Mouse (Mus musculus): ENCODE measurements around the gene Rps6ka6. TPM values are rescaled to one million over a fixed set of nuclear protein-coding genes. Genes with fewer than 3 reads are reported as not detected.

Gene Rps6ka6
- polyA plus RNA-seq (2014; fragmentation: Nextera tagmentation; extraction: Ambion mirVana): 79.1 and 79.9 TPM in 2 replicates

GRCm38 (mm10) chrX:111537859-111538258, at the start of gene Rps6ka6:
TSS of gene Rps6ka6 (minus strand) at chrX:111537959.
- no peak within 1 kb of the TSS for H3K4me2 ChIP-seq (ENCODE audit: low read depth, severe bottlenecking)
- H3K9me3 ChIP-seq (ENCODE audit: control insufficient read depth, low read length): no peaks in the 10 kb centered on the region
- 59% methylated on average over 10 of the region's 10 CpGs for WGBS
- H3K36me3 ChIP-seq (ENCODE audit: control insufficient read depth, insufficient read depth, low read length): no peaks in the 10 kb centered on the region
- no peaks in the 10 kb centered on the region for H3K4me1 ChIP-seq (ENCODE audit: control insufficient read depth, insufficient read depth, low read length)
- no peak within 1 kb of the TSS for H3K4me3 ChIP-seq (ENCODE audit: low read depth, low read length)
- no peak for ATAC-seq (ENCODE audit: insufficient number of reproducible peaks, low FRiP score, low TSS enrichment, low read depth)
- DNase-seq (ENCODE audit: low spot score): no peak
- no peak within 1 kb of the TSS for H3K9ac ChIP-seq (ENCODE audit: low read length)
- no peak within 1 kb of the TSS for H3K27ac ChIP-seq (replicated peaks; ENCODE audit: low read depth, low read length)
- no peaks in the 10 kb centered on the region for H3K27me3 ChIP-seq (ENCODE audit: control insufficient read depth, insufficient read depth, low read length)

DNA sequence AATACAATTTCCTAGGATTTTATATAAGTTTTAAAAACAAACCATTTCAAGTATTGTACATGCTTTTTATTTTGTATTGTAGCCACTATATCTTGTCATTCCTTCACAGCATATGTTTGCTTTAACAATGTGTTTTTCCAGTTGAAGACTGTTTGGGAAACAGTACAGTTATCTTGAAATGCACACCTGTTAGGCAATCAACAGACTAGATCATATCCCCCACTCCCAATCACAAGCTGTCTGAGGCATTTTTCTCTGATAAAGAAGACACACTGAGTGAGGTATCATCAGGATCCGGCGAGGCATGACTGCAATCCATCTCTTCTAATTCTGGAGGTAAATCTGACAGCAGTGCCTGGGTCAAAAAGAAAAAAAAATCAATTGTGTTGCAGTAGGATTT, 39.3 kb upstream of the Rps6ka6 start:
- 87% methylated on average over 2 of the region's 2 CpGs for WGBS

GRCm38 (mm10) chrX:111518206-111518605, 19.6 kb downstream of the Rps6ka6 start:
- no peaks in the 10 kb centered on the region for H3K36me3 ChIP-seq (ENCODE audit: control insufficient read depth, insufficient read depth, low read length)
- H3K27ac ChIP-seq (replicated peaks; ENCODE audit: low read depth, low read length): no peak overlapping the region
- no peak overlapping the region for H3K4me3 ChIP-seq (ENCODE audit: low read depth, low read length)
- DNase-seq (ENCODE audit: low spot score) (no peak), ATAC-seq (ENCODE audit: insufficient number of reproducible peaks, low FRiP score, low TSS enrichment, low read depth) (no peak)
- 93% methylated on average over 1 of the region's 1 CpGs for WGBS
- no peaks in the 10 kb centered on the region for H3K4me1 ChIP-seq (ENCODE audit: control insufficient read depth, insufficient read depth, low read length)
- no peaks in the 10 kb centered on the region for H3K9me3 ChIP-seq (ENCODE audit: control insufficient read depth, low read length)
- no peak overlapping the region for H3K9ac ChIP-seq (ENCODE audit: low read length)
- no peaks in the 10 kb centered on the region for H3K27me3 ChIP-seq (ENCODE audit: control insufficient read depth, insufficient read depth, low read length)
- no peak overlapping the region for H3K4me2 ChIP-seq (ENCODE audit: low read depth, severe bottlenecking)

More for the DNA sequence above, 39.3 kb upstream of the Rps6ka6 start:
- no peak overlapping the region for H3K4me3 ChIP-seq (ENCODE audit: low read depth, low read length)
- no peak overlapping the region for H3K27ac ChIP-seq (replicated peaks; ENCODE audit: low read depth, low read length)
- ATAC-seq (ENCODE audit: insufficient number of reproducible peaks, low FRiP score, low TSS enrichment, low read depth): no peak
- H3K36me3 ChIP-seq (ENCODE audit: control insufficient read depth, insufficient read depth, low read length): no peaks in the 10 kb centered on the region
- H3K4me1 ChIP-seq (ENCODE audit: control insufficient read depth, insufficient read depth, low read length): no peaks in the 10 kb centered on the region
- no peak overlapping the region for H3K9ac ChIP-seq (ENCODE audit: low read length)
- H3K4me2 ChIP-seq (ENCODE audit: low read depth, severe bottlenecking): no peak overlapping the region
- DNase-seq (ENCODE audit: low spot score): no peak
- H3K27me3 ChIP-seq (ENCODE audit: control insufficient read depth, insufficient read depth, low read length): no peaks in the 10 kb centered on the region
- no peaks in the 10 kb centered on the region for H3K9me3 ChIP-seq (ENCODE audit: control insufficient read depth, low read length)

DNA sequence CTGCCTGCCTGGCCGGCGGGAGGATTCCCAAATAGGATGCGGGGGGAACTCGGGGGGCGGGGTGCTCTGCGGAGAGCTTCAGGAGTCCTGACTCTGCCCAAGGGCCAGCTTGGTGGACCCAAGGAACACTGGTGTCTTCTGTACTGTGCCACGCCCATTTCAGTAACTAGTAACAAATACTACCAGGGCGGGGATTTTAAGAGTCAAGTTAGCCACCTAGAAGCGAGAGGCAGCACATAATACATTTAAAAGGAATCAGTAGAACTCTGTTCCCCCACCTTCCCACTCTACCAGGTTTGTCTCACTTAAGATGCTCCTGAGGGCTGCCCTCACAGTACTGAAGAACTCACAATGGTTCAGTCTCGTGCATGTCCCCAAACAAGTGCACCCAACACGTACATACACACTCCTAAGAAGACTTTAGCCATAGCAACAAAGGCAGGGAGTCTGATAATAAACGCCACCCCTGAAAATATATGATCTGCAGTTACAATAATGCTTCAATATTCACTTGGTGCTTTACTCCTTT, 74.1 kb downstream of the Rps6ka6 start:
- H3K4me2 ChIP-seq (ENCODE audit: low read depth, severe bottlenecking): peak overlapping the region; percentile 36
- H3K4me3 ChIP-seq (ENCODE audit: low read depth, low read length): peak overlapping the region; percentile 61
- WGBS: 27% methylated on average over 12 of the region's 12 CpGs
- no peak overlapping the region for H3K27ac ChIP-seq (replicated peaks; ENCODE audit: low read depth, low read length)
- H3K9ac ChIP-seq (ENCODE audit: low read length): no peak overlapping the region; the same call in 1 of the 2 replicates
- no peaks in the 10 kb centered on the region for H3K27me3 ChIP-seq (ENCODE audit: control insufficient read depth, insufficient read depth, low read length)
- no peaks in the 10 kb centered on the region for H3K9me3 ChIP-seq (ENCODE audit: control insufficient read depth, low read length)
- ATAC-seq (ENCODE audit: insufficient number of reproducible peaks, low FRiP score, low TSS enrichment, low read depth): peak; percentile 24; the same call in 1 of the 2 replicates
- no peaks in the 10 kb centered on the region for H3K36me3 ChIP-seq (ENCODE audit: control insufficient read depth, insufficient read depth, low read length)
- H3K4me1 ChIP-seq (ENCODE audit: control insufficient read depth, insufficient read depth, low read length): no peaks in the 10 kb centered on the region
- DNase-seq (ENCODE audit: low spot score): no peak

DNA sequence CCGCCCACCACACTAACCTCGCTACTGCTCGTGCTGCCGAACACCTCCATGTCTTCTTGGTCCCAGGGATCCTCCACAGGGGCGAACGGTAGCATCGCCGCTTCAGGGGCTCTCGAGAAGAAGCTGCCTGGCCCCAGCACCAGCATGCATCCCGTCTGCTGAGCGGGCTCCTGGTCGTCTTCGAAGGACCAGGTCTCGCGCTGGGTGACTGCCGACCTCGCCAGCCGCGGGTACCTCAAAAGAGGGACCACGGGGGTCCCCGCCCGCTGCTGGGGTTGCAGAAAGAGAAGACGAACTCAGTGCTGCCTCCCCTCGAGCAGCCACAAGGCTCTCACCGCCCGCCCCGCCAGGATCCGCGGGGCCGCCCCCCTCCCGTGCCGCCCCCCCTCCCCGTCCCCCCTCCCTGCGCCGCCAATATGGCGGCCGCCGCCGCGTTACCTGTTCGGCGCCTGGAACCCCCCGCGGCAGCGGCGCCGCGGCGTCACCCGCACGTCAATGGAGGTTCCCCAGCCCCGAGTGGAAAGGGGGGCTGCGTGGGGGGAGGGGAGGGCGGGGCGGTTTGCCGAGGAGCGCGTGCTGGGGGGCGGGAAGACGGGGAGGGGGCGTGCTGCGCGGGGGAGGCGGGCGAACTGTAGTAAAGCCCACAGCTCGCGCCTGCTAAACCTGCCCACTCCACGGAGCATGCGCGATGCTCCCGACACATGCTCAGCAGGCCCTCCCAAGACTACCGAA, 74.8 kb downstream of the Rps6ka6 start:
- Histone ChIP-seq H3K36me3 (ENCODE audit: control insufficient read depth, insufficient read depth, low read length) (no peaks in the 10 kb centered on the region), H3K27me3 (ENCODE audit: control insufficient read depth, insufficient read depth, low read length) (no peaks in the 10 kb centered on the region), H3K4me1 (ENCODE audit: control insufficient read depth, insufficient read depth, low read length) (no peaks in the 10 kb centered on the region), H3K4me2 (ENCODE audit: low read depth, severe bottlenecking) (peak overlapping the region; percentile 36), H3K9ac (ENCODE audit: low read length) (peak overlapping the region; percentile 78), H3K4me3 (ENCODE audit: low read depth, low read length) (peak overlapping the region; percentile 61), H3K9me3 (ENCODE audit: control insufficient read depth, low read length) (no peaks in the 10 kb centered on the region), H3K27ac (replicated peaks; ENCODE audit: low read depth, low read length) (peak overlapping the region; percentile 81)
- peak; percentile 89 for ATAC-seq (ENCODE audit: insufficient number of reproducible peaks, low FRiP score, low TSS enrichment, low read depth)
- DNase-seq (ENCODE audit: low spot score): peak; percentile 73
- 17% methylated on average over 26 of the region's 72 CpGs for WGBS

- H3K27me3 ChIP-seq (ENCODE audit: control insufficient read depth, insufficient read depth, low read length): no peaks in the 10 kb centered on the region
- peak overlapping the region; percentile 33 for H3K4me2 ChIP-seq (ENCODE audit: low read depth, severe bottlenecking)
- peak overlapping the region; percentile 81 for H3K27ac ChIP-seq (replicated peaks; ENCODE audit: low read depth, low read length)
- no peaks in the 10 kb centered on the region for H3K4me1 ChIP-seq (ENCODE audit: control insufficient read depth, insufficient read depth, low read length)
- 9% methylated on average over 16 of the region's 21 CpGs for WGBS
- ATAC-seq (ENCODE audit: insufficient number of reproducible peaks, low FRiP score, low TSS enrichment, low read depth) (no peak), DNase-seq (ENCODE audit: low spot score) (no peak)
- H3K9ac ChIP-seq (ENCODE audit: low read length): peak overlapping the region; percentile 78
- no peaks in the 10 kb centered on the region for H3K36me3 ChIP-seq (ENCODE audit: control insufficient read depth, insufficient read depth, low read length)
- no peaks in the 10 kb centered on the region for H3K9me3 ChIP-seq (ENCODE audit: control insufficient read depth, low read length)
- H3K4me3 ChIP-seq (ENCODE audit: low read depth, low read length): peak overlapping the region; percentile 61
Observed at GRCm38 (mm10) chrX:111462495-111462832, 75.3 kb downstream of the Rps6ka6 start.

DNA sequence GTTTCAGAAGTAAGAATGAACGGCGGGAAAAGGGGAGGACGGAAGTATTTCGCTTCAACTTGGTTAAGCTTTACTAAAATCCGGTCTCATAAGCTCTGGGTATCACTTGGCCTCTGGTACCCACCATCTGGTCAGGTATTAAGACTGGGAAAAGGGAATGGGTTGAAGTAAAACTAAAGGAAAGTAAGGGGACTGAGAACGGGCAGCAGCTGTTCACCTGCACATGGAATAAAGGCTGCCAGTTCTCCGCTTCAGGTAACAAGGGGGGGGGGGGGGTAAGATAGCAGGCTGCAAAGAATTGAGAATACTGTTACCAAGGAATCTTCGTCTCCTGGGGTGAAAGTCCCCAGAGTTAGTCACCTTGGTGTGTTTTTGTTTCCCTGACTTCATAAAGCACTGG, 75.7 kb downstream of the Rps6ka6 start:
- Histone ChIP-seq H3K27me3 (ENCODE audit: control insufficient read depth, insufficient read depth, low read length) (no peaks in the 10 kb centered on the region), H3K9ac (ENCODE audit: low read length) (peak overlapping the region; percentile 78), H3K36me3 (ENCODE audit: control insufficient read depth, insufficient read depth, low read length) (no peaks in the 10 kb centered on the region), H3K9me3 (ENCODE audit: control insufficient read depth, low read length) (no peaks in the 10 kb centered on the region), H3K4me3 (ENCODE audit: low read depth, low read length) (peak overlapping the region; percentile 61), H3K27ac (replicated peaks; ENCODE audit: low read depth, low read length) (peak overlapping the region; percentile 81), H3K4me1 (ENCODE audit: control insufficient read depth, insufficient read depth, low read length) (no peaks in the 10 kb centered on the region), H3K4me2 (ENCODE audit: low read depth, severe bottlenecking) (peak overlapping the region; percentile 33)
- peak; percentile 32 for DNase-seq (ENCODE audit: low spot score)
- 17% methylated on average over 8 of the region's 8 CpGs for WGBS
- no peak for ATAC-seq (ENCODE audit: insufficient number of reproducible peaks, low FRiP score, low TSS enrichment, low read depth)

DNA sequence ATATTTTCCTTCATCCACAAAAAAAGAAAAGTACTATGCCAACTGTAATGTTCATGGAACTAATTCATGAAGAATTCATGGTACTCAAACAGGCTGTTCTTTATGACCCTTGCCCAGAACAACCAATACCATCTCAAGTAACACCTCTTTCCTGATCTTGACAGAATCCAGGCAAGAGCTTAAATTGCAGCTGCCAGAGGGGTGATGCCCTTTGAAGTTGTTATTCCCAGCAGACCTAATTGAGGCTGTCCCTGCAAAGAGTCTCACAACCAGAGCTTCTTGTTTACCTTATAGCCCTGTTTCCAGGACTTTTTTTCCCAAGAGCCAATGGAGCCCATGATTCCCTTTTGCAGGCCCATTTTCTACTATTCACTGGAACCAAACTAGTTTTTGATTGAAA, 77.6 kb downstream of the Rps6ka6 start:
- ATAC-seq (ENCODE audit: insufficient number of reproducible peaks, low FRiP score, low TSS enrichment, low read depth) (no peak; the same call in 1 of the 2 replicates), DNase-seq (ENCODE audit: low spot score) (peak; percentile 38)
- Histone ChIP-seq H3K4me1 (ENCODE audit: control insufficient read depth, insufficient read depth, low read length) (no peaks in the 10 kb centered on the region), H3K4me2 (ENCODE audit: low read depth, severe bottlenecking) (no peak overlapping the region), H3K27me3 (ENCODE audit: control insufficient read depth, insufficient read depth, low read length) (no peaks in the 10 kb centered on the region), H3K27ac (replicated peaks; ENCODE audit: low read depth, low read length) (no peak overlapping the region), H3K9me3 (ENCODE audit: control insufficient read depth, low read length) (no peaks in the 10 kb centered on the region), H3K36me3 (ENCODE audit: control insufficient read depth, insufficient read depth, low read length) (no peaks in the 10 kb centered on the region), H3K4me3 (ENCODE audit: low read depth, low read length) (no peak overlapping the region), H3K9ac (ENCODE audit: low read length) (no peak overlapping the region)
